Mouse (Mus musculus): ENCODE results near the gene Car11.

DNA sequence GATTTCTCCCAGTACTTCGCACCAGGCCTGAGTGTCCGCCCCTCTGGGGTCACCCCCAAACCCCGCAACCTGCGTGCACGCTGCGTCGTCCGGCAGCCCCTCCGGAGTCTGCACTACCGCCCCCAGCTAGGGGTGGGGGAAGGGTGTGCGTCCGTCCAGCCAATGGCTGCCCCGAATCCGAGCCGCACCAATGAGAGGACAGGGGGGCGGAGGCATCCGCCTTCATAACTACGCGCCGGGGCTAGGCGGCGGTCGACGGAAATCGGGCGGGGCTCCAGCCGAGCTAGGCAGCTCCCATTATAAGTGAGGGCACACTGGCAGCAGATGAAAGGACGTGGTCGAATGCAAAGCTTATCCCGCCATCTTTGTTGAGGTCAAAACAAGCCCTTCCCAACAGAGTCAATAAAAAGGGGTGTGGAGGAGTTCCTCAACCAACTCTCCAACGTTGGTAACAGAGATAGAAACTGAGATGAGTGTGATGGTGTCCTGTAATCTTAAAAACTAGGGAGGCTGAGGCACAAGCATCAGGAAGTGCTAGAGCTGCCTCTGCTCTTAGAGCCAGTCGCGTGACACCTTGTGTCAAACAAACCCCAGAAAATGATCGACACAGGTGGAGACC, 15.6 kb downstream of the Car11 start, which contains the start of gene Rpl18:
- TF ChIP-seq POLR2A (IDR thresholded peaks at IDR 0.05; ENCODE audit: insufficient read length, low read depth), result peak; percentile 67
- TF ChIP-seq MAX (IDR thresholded peaks at IDR 0.05; ENCODE audit: low read depth), result no peak
- TF ChIP-seq POLR2AphosphoS2 (IDR thresholded peaks at IDR 0.05; ENCODE audit: insufficient read length, low read depth), result peak; percentile 91
